Mouse (Mus musculus) cerebellum, adult 8-10 months (tissue): ENCODE data around the gene Tmprss13.

Experiments
- DNase-seq: peaks from one replicate; pipeline ENCODE4 v3.0.0; 2022

Tmprss13 gene

GRCm38 (mm10) chr9:45343066-45343465 lies 24.2 kb downstream of the Tmprss13 start:
- no peak for DNase-seq

- peak; percentile 53 for DNase-seq
Observed at GRCm38 (mm10) chr9:45345516-45345915, 26.6 kb downstream of the Tmprss13 start.

- DNase-seq: no peak
Observed at GRCm38 (mm10) chr9:45346276-45346675, 27.4 kb downstream of the Tmprss13 start.

GRCm38 (mm10) chr9:45348560-45348959 lies 29.7 kb downstream of the Tmprss13 start:
- no peak for DNase-seq

GRCm38 (mm10) chr9:45349181-45349580 lies 30.3 kb downstream of the Tmprss13 start:
- DNase-seq: no peak

- no peak for DNase-seq
Observed at GRCm38 (mm10) chr9:45349851-45350250, 31.0 kb downstream of the Tmprss13 start.

- no peak for DNase-seq
Observed at GRCm38 (mm10) chr9:45355192-45355591, 36.3 kb downstream of the Tmprss13 start.

- no peak for DNase-seq
Observed at GRCm38 (mm10) chr9:45358356-45358755, 39.5 kb downstream of the Tmprss13 start.

GRCm38 (mm10) chr9:45362051-45362461 lies 43.2 kb downstream of the Tmprss13 start:
- DNase-seq: peak; percentile 70

GRCm38 (mm10) chr9:45363639-45364214 lies 44.8 kb downstream of the Tmprss13 start:
- peak; percentile 61 for DNase-seq

GRCm38 (mm10) chr9:45367716-45368115 lies 48.8 kb downstream of the Tmprss13 start:
- DNase-seq: no peak

GRCm38 (mm10) chr9:45368341-45368901 lies 49.5 kb downstream of the Tmprss13 start:
- no peak for DNase-seq

- peak; percentile 49 for DNase-seq
Observed at GRCm38 (mm10) chr9:45370117-45370561, 51.2 kb downstream of the Tmprss13 start, which contains the start of gene Fxyd6. Gene Fxyd6 (plus strand): TSS chr9:45370185.

GRCm38 (mm10) chr9:45370616-45371336 lies 51.9 kb downstream of the Tmprss13 start:
- no peak for DNase-seq

GRCm38 (mm10) chr9:45371337-45371707 lies 52.4 kb downstream of the Tmprss13 start:
- no peak for DNase-seq

GRCm38 (mm10) chr9:45373896-45374295 lies 55.0 kb downstream of the Tmprss13 start:
- DNase-seq: no peak

- DNase-seq: no peak
Observed at GRCm38 (mm10) chr9:45374988-45375502, 56.1 kb downstream of the Tmprss13 start.

GRCm38 (mm10) chr9:45376427-45376826 lies 57.5 kb downstream of the Tmprss13 start:
- DNase-seq: no peak

- DNase-seq: peak; percentile 55
Observed at GRCm38 (mm10) chr9:45376883-45377282, 58.0 kb downstream of the Tmprss13 start.

GRCm38 (mm10) chr9:45380411-45381251 lies 61.7 kb downstream of the Tmprss13 start:
- peak; percentile 69 for DNase-seq

- DNase-seq: no peak
Observed at GRCm38 (mm10) chr9:45382336-45382735, 63.4 kb downstream of the Tmprss13 start.

GRCm38 (mm10) chr9:45382834-45383233 lies 63.9 kb downstream of the Tmprss13 start:
- DNase-seq: no peak

GRCm38 (mm10) chr9:45383883-45384282 lies 65.0 kb downstream of the Tmprss13 start:
- DNase-seq: no peak
